Mouse (Mus musculus) C2C12 (cell line): Measurements from ENCODE around the gene Csta1. TPM values are rescaled to one million over a fixed set of nuclear protein-coding genes. Genes with fewer than 3 reads are reported as not detected.
A peak's percentile ranks its signal among the peaks of the same experiment; 100 is the strongest.

Source experiments
- H3K27me3 ChIP-seq: one replicate; pipeline ENCODE4 v1.6.1; 2011; ENCODE audit not compliant: control insufficient read depth, insufficient read depth, insufficient read length
- H3K36me3 ChIP-seq: one replicate; pipeline ENCODE4 v1.6.1; 2011; ENCODE audit not compliant: control insufficient read depth, insufficient read depth
- H3K4me3 ChIP-seq: one replicate; pipeline ENCODE4 v1.5.1; 2011; ENCODE audit warnings: mild to moderate bottlenecking, control low read depth; ENCODE audit not compliant: poor library complexity, insufficient read depth, severe bottlenecking
- H3K79me2 ChIP-seq: one replicate; pipeline ENCODE4 v1.6.1; 2011; ENCODE audit not compliant: control insufficient read depth, insufficient read depth
- H3K79me3 ChIP-seq: one replicate; pipeline ENCODE4 v1.6.1; 2011; ENCODE audit warnings: low read depth, control low read depth
- H3ac ChIP-seq: one replicate; pipeline ENCODE3; 2011; ENCODE audit warnings: low read depth; ENCODE audit not compliant: control insufficient read depth, insufficient read length
- CEBPB ChIP-seq: IDR thresholded peaks from one replicate; pipeline ENCODE4 v1.6.1; 2011; ENCODE audit warnings: low read depth, mild to moderate bottlenecking, control low read depth, moderate library complexity
- CTCF ChIP-seq: IDR thresholded peaks from one replicate; pipeline ENCODE4 v1.5.1; 2011; ENCODE audit not compliant: control insufficient read depth, insufficient read depth, insufficient read length
- FOSL1 ChIP-seq: IDR thresholded peaks from one replicate; pipeline ENCODE4 v1.8.0; 2011; ENCODE audit warnings: mild to moderate bottlenecking, low read length; ENCODE audit not compliant: poor library complexity, insufficient read depth, severe bottlenecking
- MAX ChIP-seq: IDR thresholded peaks from one replicate; pipeline ENCODE4 v1.6.1; 2011; ENCODE audit warnings: mild to moderate bottlenecking, control low read depth
- MYOD1 ChIP-seq: IDR thresholded peaks from one replicate; pipeline ENCODE4 v1.6.1; 2011; ENCODE audit warnings: low read depth; ENCODE audit not compliant: control insufficient read depth, insufficient read length
- MYOG ChIP-seq: IDR thresholded peaks from one replicate; pipeline ENCODE4 v1.6.1; 2011; ENCODE audit not compliant: control insufficient read depth, insufficient read length; ENCODE audit errors: extremely low read depth
- USF1 ChIP-seq: IDR thresholded peaks from one replicate; pipeline ENCODE4 v1.6.1; 2011; ENCODE audit warnings: low read depth, mild to moderate bottlenecking, control low read depth, moderate library complexity
- polyA plus RNA-seq: library from polyadenylated mRNA; unstranded; fragments of >200 nt; fragmentation: generic; extraction: Trizol; gene quantifications from one replicate; pipeline ENCODE4 v1.2.1, GENCODE M21; 2012; ENCODE audit warnings: missing spikeins

Csta1 gene
- polyA plus RNA-seq, 1 experiment, result not detected

GRCm38 (mm10) chr16:36071450-36072379 is 59.3 kb downstream of the Csta1 start, which contains the start of the genes Fam162a and Ccdc58:
Fam162a (minus strand) TSS chr16:36071594.
Ccdc58 (plus strand) TSS chr16:36071685.
- H3K4me3 ChIP-seq, result peak within 1 kb of the TSS; percentile 82
- H3K79me2 ChIP-seq, result peaks cover 93% of the 10 kb centered on the region
- H3K79me3 ChIP-seq, result peaks cover 67% of the 10 kb centered on the region
- TF ChIP-seq FOSL1 (no peak), MYOG (no peak), CEBPB (no peak), MAX (peak; percentile 73), CTCF (peak; percentile 9), MYOD1 (no peak), USF1 (peak; percentile 12)
- peaks cover 25% of the 10 kb centered on the region for H3K36me3 ChIP-seq
- H3K27me3 ChIP-seq, result no peaks in the 10 kb centered on the region
- peak within 1 kb of the TSS; percentile 84 for H3ac ChIP-seq

DNA sequence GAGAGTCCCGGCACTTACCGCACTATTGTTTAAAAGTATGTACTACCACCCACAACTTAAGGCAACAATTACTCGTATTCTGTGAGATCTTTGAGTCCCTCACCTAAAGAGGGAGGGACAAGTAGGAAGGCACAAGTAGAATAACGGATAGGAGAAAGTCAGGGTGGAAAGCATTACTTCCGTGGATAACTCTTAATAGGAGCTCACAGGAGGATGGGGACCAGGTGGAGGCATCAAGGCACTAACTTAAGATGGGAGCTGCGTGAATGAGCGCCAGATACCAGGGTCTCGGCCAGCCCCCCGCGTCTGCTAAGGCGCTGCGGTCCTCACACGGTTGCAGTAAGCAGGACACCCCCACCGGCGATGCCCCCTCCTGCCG is 60.0 kb downstream of the Csta1 start:
- TF ChIP-seq CTCF (no peak), USF1 (no peak), CEBPB (no peak), MAX (no peak), MYOD1 (no peak)
- H3K27me3 ChIP-seq, result no peaks in the 10 kb centered on the region
- H3K79me2 ChIP-seq, result peaks cover 88% of the 10 kb centered on the region
- H3K36me3 ChIP-seq, result peaks cover 21% of the 10 kb centered on the region
- H3ac ChIP-seq, result peak overlapping the region; percentile 84
- H3K4me3 ChIP-seq, result peak overlapping the region; percentile 82
- H3K79me3 ChIP-seq, result peaks cover 62% of the 10 kb centered on the region

Other genes with a start within 250 kb of the Csta1 start
- 0.66 TPM for gene Parp9, start 192.8 kb downstream of the Csta1 start, polyA plus RNA-seq
- 0.41 TPM for gene Dtx3l, start 192.1 kb downstream of the Csta1 start, polyA plus RNA-seq
- gene Kpna1, start 152.5 kb downstream of the Csta1 start, polyA plus RNA-seq, result 8.3 TPM
- 1.6 TPM for gene Wdr5b, start 90.1 kb downstream of the Csta1 start, polyA plus RNA-seq
- 178 TPM for gene Fam162a, start 59.6 kb downstream of the Csta1 start, polyA plus RNA-seq
- 52.8 TPM for gene Ccdc58, start 59.6 kb downstream of the Csta1 start, polyA plus RNA-seq
- gene Stfa2l1, start 25.6 kb upstream of the Csta1 start, polyA plus RNA-seq, result not detected
- gene Gm5483, start 53.0 kb upstream of the Csta1 start, polyA plus RNA-seq, result not detected
- not detected for gene Gm5416, start 79.2 kb upstream of the Csta1 start, polyA plus RNA-seq
- gene 2010005H15Rik, start 90.2 kb upstream of the Csta1 start, polyA plus RNA-seq, result 0.20 TPM
- not detected for gene Stfa1, start 145.7 kb upstream of the Csta1 start, polyA plus RNA-seq
- not detected for gene BC117090, start 203.1 kb upstream of the Csta1 start, polyA plus RNA-seq
- not detected for gene BC100530, start 236.5 kb upstream of the Csta1 start, polyA plus RNA-seq